Mouse (Mus musculus): ENCODE measurements around the gene Fbxo34.
"Not testable (repeated sequence)": the region's sequence is repeated elsewhere in the genome, so short reads cannot be mapped to it uniquely, and the experiment has no call there.

DNA sequence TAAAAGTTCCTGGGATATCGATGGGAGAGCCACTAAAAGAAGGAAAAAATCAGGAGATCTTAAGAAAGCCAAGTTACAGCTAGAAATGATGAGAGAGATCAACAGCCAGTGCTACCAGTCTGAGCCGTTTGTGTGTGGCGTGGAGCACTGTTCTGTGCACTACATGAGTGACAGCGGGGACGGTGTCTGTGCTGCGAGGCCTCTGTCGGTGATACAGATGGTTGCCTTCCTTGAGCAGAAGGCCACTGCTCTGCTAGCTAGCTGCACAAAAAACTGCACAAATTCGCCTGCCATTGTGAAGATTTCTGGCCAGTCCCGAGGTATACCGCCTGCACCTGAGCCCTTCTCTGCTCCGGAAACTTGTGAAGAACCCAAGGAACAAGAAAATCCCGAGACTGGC is 79.4 kb downstream of the Fbxo34 start:
- TF ChIP-seq CTCF, POLR2A (IDR thresholded peaks at IDR 0.05; ENCODE audit: insufficient read depth, low read depth, low read length): not testable (repeated sequence)
